Mouse (Mus musculus) left cerebral cortex, adult 2 months (tissue): ENCODE data around the gene Zdhhc12. TPM values are rescaled to one million over a fixed set of nuclear protein-coding genes. Genes with fewer than 3 reads are reported as not detected.

Experiments used
- DNase-seq, 2 experiments: peaks; one replicate each; pipeline ENCODE4 v3.0.0; 2021 to 2022; ENCODE audit warnings: low spot score in 2 of 2, mixed read lengths in 1 of 2; ENCODE audit errors: extremely low spot score in 1 of 2
- H3K27ac ChIP-seq: fragments of 200-600 bp; 2 replicates; pipeline ENCODE4 v1.8.1; 2022
- H3K4me3 ChIP-seq: fragments of 200-600 bp; 2 replicates; pipeline ENCODE4 v1.8.1; 2022
- CTCF ChIP-seq: fragments of 200-600 bp; IDR thresholded peaks from 2 replicates; pipeline ENCODE4 v1.8.1; 2022; ENCODE audit warnings: antibody characterized with exemption, mild to moderate bottlenecking, moderate library complexity
- intact Hi-C: fragments of 180-260 bp; cut with DNase I; formaldehyde crosslinking; loops from one replicate; pipeline ENCODE4 v1.15.1; 2025
- total RNA-seq, 2 experiments: library from RNA; stranded (reverse); gene quantifications; 2 replicates each; pipeline ENCODE4 v1.2.3; 2021

Zdhhc12 gene
- total RNA-seq, 2 experiments from 2014 or later = 5.4 to 7.0 TPM

DNA sequence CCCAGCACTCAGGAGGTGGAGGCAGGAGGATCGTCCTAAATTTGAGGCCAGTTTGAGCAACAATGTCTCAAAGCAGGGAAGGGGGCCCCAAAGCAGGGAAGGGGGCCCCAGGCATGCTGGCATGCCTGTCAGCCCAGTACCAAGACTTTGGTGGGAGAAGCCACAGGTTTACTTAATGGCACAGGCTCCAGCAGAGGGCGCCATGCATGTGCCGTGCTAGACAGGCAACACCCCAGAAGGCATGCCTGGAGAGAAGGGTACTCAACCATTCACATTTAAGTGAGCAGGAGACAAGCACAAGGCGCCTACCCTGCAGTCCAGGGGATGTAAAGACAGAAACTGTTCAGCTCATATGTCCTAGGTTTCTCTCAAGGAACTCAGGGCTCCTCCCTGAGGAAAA, 51.0 kb downstream of the Zdhhc12 start:
- no peak overlapping the region for H3K4me3 ChIP-seq
- intact Hi-C loops = loop anchor here (1.0 kb wide), 1 partner anchor 120 kb away; no protein-coding TSS in a partner anchor
- no peak overlapping the region for H3K27ac ChIP-seq
- peak; percentile 79 for TF ChIP-seq CTCF
- peak; percentile 65 to 73 for DNase-seq

Other genes starting within 250 kb of the Zdhhc12 start
- gene Cercam, start 224.5 kb downstream of the Zdhhc12 start, total RNA-seq = 1 to 10 TPM; 5.9 to 8.6 TPM
- 100 to 1,000 TPM in 1 of 2 experiments, 10 to 100 TPM in 1; 97.9 to 101 TPM for gene Odf2, start 204.4 kb downstream of the Zdhhc12 start, total RNA-seq
- gene Gle1, start 158.2 kb downstream of the Zdhhc12 start, total RNA-seq = 10 to 100 TPM; 46.5 to 48.1 TPM
- 100 to 1,000 TPM; 878 to 928 TPM for gene Sptan1, start 128.1 kb downstream of the Zdhhc12 start, total RNA-seq
- 10 to 100 TPM; 40.7 to 41.0 TPM for gene Wdr34, start 44.8 kb downstream of the Zdhhc12 start, total RNA-seq
- gene Set, start 36.3 kb downstream of the Zdhhc12 start, total RNA-seq = 100 to 1,000 TPM; 191 to 192 TPM
- 1 to 10 TPM; 2.9 to 3.6 TPM for gene Pkn3, start 16.0 kb downstream of the Zdhhc12 start, total RNA-seq
- 100 to 1,000 TPM; 163 to 171 TPM for gene Zer1, start 30.9 kb upstream of the Zdhhc12 start, total RNA-seq
- gene Tbc1d13, start 40.1 kb upstream of the Zdhhc12 start, total RNA-seq = 10 to 100 TPM; 49.6 to 53.3 TPM
- gene Endog, start 77.8 kb upstream of the Zdhhc12 start, total RNA-seq = 10 to 100 TPM; 20.9 to 21.4 TPM
- 10 to 100 TPM; 36.6 to 38.4 TPM for gene Spout1, start 84.8 kb upstream of the Zdhhc12 start, total RNA-seq
- 10 to 100 TPM; 14.3 to 15.2 TPM for gene Kyat1, start 112.2 kb upstream of the Zdhhc12 start, total RNA-seq
- gene Lrrc8a, start 144.1 kb upstream of the Zdhhc12 start, total RNA-seq = 10 to 100 TPM; 60.8 to 62.0 TPM
- gene Gm28035, start 146.9 kb upstream of the Zdhhc12 start, total RNA-seq = 10 to 100 TPM; 11.3 to 15.1 TPM
- 10 to 100 TPM; 21.7 to 27.3 TPM for gene Phyhd1, start 172.6 kb upstream of the Zdhhc12 start, total RNA-seq
- gene Gm28038, start 187.4 kb upstream of the Zdhhc12 start, total RNA-seq = not detected
- gene Dolk, start 192.7 kb upstream of the Zdhhc12 start, total RNA-seq = 10 to 100 TPM; 22.3 to 25.2 TPM
- 10 to 100 TPM; 21.8 to 23.5 TPM for gene Nup188, start 192.7 kb upstream of the Zdhhc12 start, total RNA-seq